Mouse (Mus musculus): ENCODE results near the gene Itgb2l.
"Not testable (repeated sequence)": the region's sequence is repeated elsewhere in the genome, so short reads cannot be mapped to it uniquely, and the experiment has no call there.

The Itgb2l gene

GRCm38 (mm10) chr16:96443468-96443867 is at the start of gene Itgb2l:
Gene Itgb2l (minus strand): TSS chr16:96443619.
- no peak for ATAC-seq (ENCODE audit: insufficient number of reproducible peaks, low FRiP score, low TSS enrichment)

- ATAC-seq (ENCODE audit: insufficient number of reproducible peaks, low FRiP score, low TSS enrichment) = no peak
Measured at GRCm38 (mm10) chr16:96491530-96491929, 48.1 kb upstream of the Itgb2l start.

- ATAC-seq (ENCODE audit: insufficient number of reproducible peaks, low FRiP score, low TSS enrichment) = no peak
Measured at GRCm38 (mm10) chr16:96488038-96488437, 44.6 kb upstream of the Itgb2l start.

- no peak for ATAC-seq (ENCODE audit: insufficient number of reproducible peaks, low FRiP score, low TSS enrichment)
Measured at GRCm38 (mm10) chr16:96487007-96487684, 43.7 kb upstream of the Itgb2l start.

GRCm38 (mm10) chr16:96481791-96482190 is 38.4 kb upstream of the Itgb2l start:
- no peak for ATAC-seq (ENCODE audit: insufficient number of reproducible peaks, low FRiP score, low TSS enrichment)

- ATAC-seq (ENCODE audit: insufficient number of reproducible peaks, low FRiP score, low TSS enrichment) = no peak
Measured at GRCm38 (mm10) chr16:96474185-96474584, 30.8 kb upstream of the Itgb2l start.

- no peak for ATAC-seq (ENCODE audit: insufficient number of reproducible peaks, low FRiP score, low TSS enrichment)
Measured at GRCm38 (mm10) chr16:96472816-96473215, 29.4 kb upstream of the Itgb2l start.

- no peak for ATAC-seq (ENCODE audit: insufficient number of reproducible peaks, low FRiP score, low TSS enrichment)
Measured at GRCm38 (mm10) chr16:96472361-96472760, 28.9 kb upstream of the Itgb2l start.

GRCm38 (mm10) chr16:96469640-96470039 is 26.2 kb upstream of the Itgb2l start:
- ATAC-seq (ENCODE audit: insufficient number of reproducible peaks, low FRiP score, low TSS enrichment) = no peak

- no peak for ATAC-seq (ENCODE audit: insufficient number of reproducible peaks, low FRiP score, low TSS enrichment)
Measured at GRCm38 (mm10) chr16:96468698-96469097, 25.3 kb upstream of the Itgb2l start.

GRCm38 (mm10) chr16:96468011-96468410 is 24.6 kb upstream of the Itgb2l start:
- no peak for ATAC-seq (ENCODE audit: insufficient number of reproducible peaks, low FRiP score, low TSS enrichment)

- ATAC-seq (ENCODE audit: insufficient number of reproducible peaks, low FRiP score, low TSS enrichment) = peak; percentile 86
Measured at GRCm38 (mm10) chr16:96467445-96467844, 24.0 kb upstream of the Itgb2l start, which contains the start of gene Pcp4. Gene Pcp4 (plus strand): TSS chr16:96467606.

GRCm38 (mm10) chr16:96460788-96461187 is 17.4 kb upstream of the Itgb2l start:
- no peak for ATAC-seq (ENCODE audit: insufficient number of reproducible peaks, low FRiP score, low TSS enrichment)

- no peak for ATAC-seq (ENCODE audit: insufficient number of reproducible peaks, low FRiP score, low TSS enrichment)
Measured at GRCm38 (mm10) chr16:96459356-96459755, 15.9 kb upstream of the Itgb2l start.

- ATAC-seq (ENCODE audit: insufficient number of reproducible peaks, low FRiP score, low TSS enrichment) = 0 out of 2 replicates have a peak, but pooled peaks have one; percentile 37
Measured at GRCm38 (mm10) chr16:96457612-96458011, 14.2 kb upstream of the Itgb2l start.

- no peak for ATAC-seq (ENCODE audit: insufficient number of reproducible peaks, low FRiP score, low TSS enrichment)
Measured at GRCm38 (mm10) chr16:96454086-96454485, 10.7 kb upstream of the Itgb2l start.

- ATAC-seq (ENCODE audit: insufficient number of reproducible peaks, low FRiP score, low TSS enrichment) = not testable (repeated sequence)
Measured at GRCm38 (mm10) chr16:96450871-96451270, 7.5 kb upstream of the Itgb2l start.

GRCm38 (mm10) chr16:96441826-96442225 is 1.6 kb downstream of the Itgb2l start:
- no peak for ATAC-seq (ENCODE audit: insufficient number of reproducible peaks, low FRiP score, low TSS enrichment)

GRCm38 (mm10) chr16:96440871-96441270 is 2.5 kb downstream of the Itgb2l start:
- no peak for ATAC-seq (ENCODE audit: insufficient number of reproducible peaks, low FRiP score, low TSS enrichment)

- ATAC-seq (ENCODE audit: insufficient number of reproducible peaks, low FRiP score, low TSS enrichment) = no peak
Measured at GRCm38 (mm10) chr16:96439682-96440081, 3.7 kb downstream of the Itgb2l start.

- ATAC-seq (ENCODE audit: insufficient number of reproducible peaks, low FRiP score, low TSS enrichment) = no peak
Measured at GRCm38 (mm10) chr16:96438946-96439345, 4.5 kb downstream of the Itgb2l start.

GRCm38 (mm10) chr16:96434024-96434785 is 9.2 kb downstream of the Itgb2l start:
- no peak for ATAC-seq (ENCODE audit: insufficient number of reproducible peaks, low FRiP score, low TSS enrichment)
